Mouse (Mus musculus): ENCODE measurements around the gene Wfdc21.

GRCm38 (mm10) chr11:83773691-83774090, 27.0 kb downstream of the Wfdc21 start:
- TF ChIP-seq CTCF (IDR thresholded peaks at IDR 0.05; ENCODE audit: low read depth, low read length) (no peak), GATA1 (IDR thresholded peaks at IDR 0.05; ENCODE audit: borderline replicate concordance, low read length) (no peak)
